Mouse (Mus musculus): ENCODE results near the gene Syn2. TPM values are rescaled to one million over a fixed set of nuclear protein-coding genes. Genes with fewer than 3 reads are reported as not detected.
"Not testable (repeated sequence)": the region's sequence is repeated elsewhere in the genome, so short reads cannot be mapped to it uniquely, and the experiment has no call there.

The Syn2 gene
- polyA plus RNA-seq, 1 experiment from 2014 or later: 18.3 TPM

DNA sequence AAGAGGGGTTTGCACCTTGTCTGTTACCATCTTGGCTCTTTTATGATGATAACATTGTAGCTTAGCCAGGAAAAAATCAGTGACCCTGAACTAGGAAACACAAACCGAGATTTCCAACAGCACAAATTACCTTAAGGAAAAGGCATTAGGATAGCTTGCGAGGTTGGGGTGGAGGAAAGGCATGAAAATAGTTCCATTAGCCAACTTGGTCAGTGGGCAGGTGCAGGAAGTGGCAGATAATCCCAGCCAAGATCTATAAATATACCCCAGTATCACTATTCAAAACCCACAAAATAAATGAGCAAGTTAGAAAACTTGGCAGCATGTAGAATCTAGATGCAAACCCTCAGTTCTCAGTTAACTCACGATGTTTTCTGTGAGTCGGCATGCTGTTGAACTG, 97.1 kb downstream of the Syn2 start:
- H3K27ac ChIP-seq: no peak overlapping the region
- H3K4me2 ChIP-seq: no peak overlapping the region
- H3K9ac ChIP-seq: no peak overlapping the region
- no peak for ATAC-seq
- no peak overlapping the region for H3K4me3 ChIP-seq
- no peaks in the 10 kb centered on the region for H3K36me3 ChIP-seq (ENCODE audit: poor library complexity, severe bottlenecking)
- no peaks in the 10 kb centered on the region for H3K9me3 ChIP-seq (replicated peaks)
- no peaks in the 10 kb centered on the region for H3K4me1 ChIP-seq
- no peaks in the 10 kb centered on the region for H3K27me3 ChIP-seq
- WGBS: 86% methylated on average over 4 of the region's 4 CpGs

DNA sequence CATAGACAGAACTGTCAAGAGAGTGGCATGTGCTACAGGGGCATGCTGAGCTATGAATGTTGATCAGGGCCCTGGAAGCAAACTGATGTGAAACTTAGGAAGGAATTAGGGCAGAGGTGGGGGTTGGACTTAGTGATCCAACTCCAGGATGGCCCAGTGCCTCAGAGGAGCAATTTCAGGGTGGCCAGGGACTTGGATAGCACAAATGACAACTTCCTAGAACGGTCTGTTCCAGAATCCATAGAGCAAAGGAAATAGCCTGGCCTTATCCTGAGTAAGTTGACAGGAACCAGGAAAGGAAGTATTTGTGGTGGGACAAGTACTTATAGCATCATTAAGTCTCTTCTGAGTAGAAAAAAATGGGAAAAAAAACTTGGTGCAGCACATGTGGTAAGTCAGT, 97.9 kb downstream of the Syn2 start:
- H3K27ac ChIP-seq: no peak overlapping the region
- no peaks in the 10 kb centered on the region for H3K9me3 ChIP-seq (replicated peaks)
- H3K4me3 ChIP-seq: no peak overlapping the region
- WGBS: 77% methylated on average over 1 of the region's 1 CpGs
- ATAC-seq: no peak
- no peak overlapping the region for H3K4me2 ChIP-seq
- no peaks in the 10 kb centered on the region for H3K4me1 ChIP-seq
- no peak overlapping the region for H3K9ac ChIP-seq
- H3K36me3 ChIP-seq (ENCODE audit: poor library complexity, severe bottlenecking): no peaks in the 10 kb centered on the region
- H3K27me3 ChIP-seq: no peaks in the 10 kb centered on the region

DNA sequence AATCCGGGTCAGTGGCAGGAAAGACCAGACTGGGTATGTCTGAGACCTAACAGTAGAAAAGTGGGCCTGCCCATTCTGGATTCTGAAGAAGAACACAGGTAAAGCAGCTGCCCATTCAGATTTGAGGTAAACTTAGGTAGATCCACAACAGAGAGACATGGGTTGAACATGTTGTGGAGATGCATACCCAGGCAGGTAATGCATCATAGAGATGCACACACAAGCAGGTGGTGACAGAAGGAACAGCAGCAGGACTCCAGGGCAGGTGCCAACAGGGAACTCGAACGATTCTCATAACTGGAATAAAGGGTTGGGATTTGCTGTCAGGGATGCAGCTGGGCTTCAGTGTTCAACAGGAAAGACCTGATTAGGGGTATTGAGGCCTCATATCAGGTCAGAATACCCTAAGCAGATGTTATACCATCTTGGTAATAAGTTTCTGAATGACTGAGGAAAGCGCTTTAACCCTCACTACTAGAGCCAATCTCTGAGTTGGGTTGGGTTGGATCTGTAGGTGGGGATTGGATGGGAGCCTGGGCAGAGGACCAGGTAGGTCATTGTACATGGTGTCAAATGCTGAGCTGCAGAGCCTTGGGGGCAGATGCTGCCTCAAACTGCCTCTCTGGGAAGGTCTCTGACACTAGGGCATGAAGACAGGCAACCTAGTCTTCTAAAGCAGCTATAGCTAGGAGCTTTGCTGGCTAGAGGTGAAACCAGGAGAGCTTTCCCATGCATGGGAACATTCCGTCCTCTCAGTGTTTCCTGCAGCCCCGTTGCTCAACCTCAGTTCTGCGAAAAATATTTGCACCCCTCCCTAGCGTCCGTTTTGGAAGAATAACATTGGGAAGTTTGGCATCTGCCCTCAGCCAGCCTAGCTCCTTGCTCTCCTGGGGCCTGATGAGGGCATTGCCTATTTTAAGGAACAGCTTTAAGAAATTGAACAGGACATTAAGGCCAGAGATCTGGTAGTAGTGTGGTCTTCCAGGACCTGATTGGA, 103.6 kb downstream of the Syn2 start:
- Histone ChIP-seq H3K4me2 (no peak overlapping the region), H3K4me1 (no peaks in the 10 kb centered on the region; the same call in 1 of the 2 replicates), H3K36me3 (ENCODE audit: poor library complexity, severe bottlenecking) (no peaks in the 10 kb centered on the region), H3K27me3 (no peaks in the 10 kb centered on the region), H3K9ac (no peak overlapping the region), H3K4me3 (no peak overlapping the region), H3K27ac (no peak overlapping the region), H3K9me3 (replicated peaks) (no peaks in the 10 kb centered on the region)
- no peak for ATAC-seq
- WGBS: 89% methylated on average over 9 of the region's 9 CpGs

DNA sequence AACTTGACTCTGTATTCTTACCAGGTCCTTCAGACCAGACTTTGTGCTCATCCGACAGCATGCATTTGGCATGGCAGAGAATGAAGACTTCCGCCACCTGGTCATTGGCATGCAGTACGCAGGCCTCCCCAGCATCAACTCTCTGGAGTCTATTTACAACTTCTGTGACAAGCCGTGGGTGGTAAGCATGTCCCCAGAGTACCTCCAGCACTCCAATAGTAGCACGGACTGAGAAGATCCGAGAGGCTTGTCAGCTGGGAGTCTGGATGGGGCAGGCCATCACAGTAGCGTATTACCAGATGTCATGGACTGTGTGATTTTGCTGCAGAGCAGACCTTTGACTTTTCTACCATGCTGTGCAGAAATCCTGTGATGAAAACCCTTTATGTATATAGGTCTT, 104.6 kb downstream of the Syn2 start:
- no peak for ATAC-seq
- Histone ChIP-seq H3K4me1 (no peaks in the 10 kb centered on the region; the same call in 1 of the 2 replicates), H3K36me3 (ENCODE audit: poor library complexity, severe bottlenecking) (no peaks in the 10 kb centered on the region), H3K9me3 (replicated peaks) (no peaks in the 10 kb centered on the region), H3K27ac (no peak overlapping the region), H3K4me2 (no peak overlapping the region), H3K9ac (no peak overlapping the region), H3K4me3 (no peak overlapping the region), H3K27me3 (no peaks in the 10 kb centered on the region)
- WGBS: 85% methylated on average over 7 of the region's 7 CpGs

DNA sequence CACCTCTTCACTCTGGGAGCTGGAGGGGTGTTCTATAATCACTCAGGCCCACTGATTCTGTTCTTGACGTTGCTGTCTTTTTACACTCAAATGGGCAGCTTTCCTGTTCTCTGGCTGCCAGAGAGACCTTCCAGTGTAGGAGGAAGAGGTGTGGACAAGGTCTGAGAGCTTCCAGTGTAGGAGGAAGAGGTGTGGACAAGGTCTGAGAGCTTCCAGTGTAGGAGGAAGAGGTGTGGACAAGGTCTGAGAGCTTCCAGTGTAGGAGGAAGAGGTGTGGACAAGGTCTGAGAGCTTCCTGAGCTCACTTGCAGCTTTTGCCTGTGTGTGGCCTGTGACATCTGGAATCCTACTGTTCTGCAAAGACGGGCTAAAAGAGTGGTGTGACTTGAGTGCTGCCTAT, 105.7 kb downstream of the Syn2 start:
- not testable (repeated sequence) for H3K9me3 ChIP-seq (replicated peaks); H3K4me3 ChIP-seq; H3K4me1 ChIP-seq; H3K9ac ChIP-seq; H3K27ac ChIP-seq; ATAC-seq; H3K27me3 ChIP-seq; H3K36me3 ChIP-seq (ENCODE audit: poor library complexity, severe bottlenecking); H3K4me2 ChIP-seq
- WGBS: 61% methylated on average over 2 of the region's 2 CpGs

GRCm38 (mm10) chr6:115241131-115241699, 106.5 kb downstream of the Syn2 start:
- Histone ChIP-seq H3K4me1 (no peaks in the 10 kb centered on the region; the same call in 1 of the 2 replicates), H3K9me3 (replicated peaks) (no peaks in the 10 kb centered on the region), H3K27me3 (no peaks in the 10 kb centered on the region), H3K4me3 (no peak overlapping the region), H3K4me2 (no peak overlapping the region), H3K9ac (no peak overlapping the region), H3K27ac (no peak overlapping the region), H3K36me3 (ENCODE audit: poor library complexity, severe bottlenecking) (0 out of 2 replicates have a peak, but pooled peaks cover 3% of the 10 kb centered on the region)
- 66% methylated on average over 3 of the region's 3 CpGs for WGBS
- ATAC-seq: no peak

GRCm38 (mm10) chr6:115241939-115242338, 107.2 kb downstream of the Syn2 start:
- no peak for ATAC-seq
- WGBS: 81% methylated on average over 3 of the region's 3 CpGs

GRCm38 (mm10) chr6:115244222-115244621, 109.5 kb downstream of the Syn2 start:
- H3K4me2 ChIP-seq: no peak overlapping the region
- 0 out of 2 replicates have a peak, but pooled peaks cover 5% of the 10 kb centered on the region for H3K36me3 ChIP-seq (ENCODE audit: poor library complexity, severe bottlenecking)
- H3K9me3 ChIP-seq (replicated peaks): no peaks in the 10 kb centered on the region
- no peak overlapping the region for H3K4me3 ChIP-seq
- 79% methylated on average over 2 of the region's 2 CpGs for WGBS
- no peaks in the 10 kb centered on the region; the same call in 1 of the 2 replicates for H3K4me1 ChIP-seq
- no peak overlapping the region for H3K27ac ChIP-seq
- no peak overlapping the region for H3K9ac ChIP-seq
- H3K27me3 ChIP-seq: no peaks in the 10 kb centered on the region
- ATAC-seq: no peak

More at GRCm38 (mm10) chr6:115241939-115242338, 107.2 kb downstream of the Syn2 start:
- Histone ChIP-seq H3K27ac (no peak overlapping the region), H3K9ac (no peak overlapping the region), H3K4me2 (no peak overlapping the region), H3K4me3 (no peak overlapping the region), H3K27me3 (no peaks in the 10 kb centered on the region), H3K36me3 (ENCODE audit: poor library complexity, severe bottlenecking) (0 out of 2 replicates have a peak, but pooled peaks cover 5% of the 10 kb centered on the region), H3K4me1 (no peaks in the 10 kb centered on the region; the same call in 1 of the 2 replicates), H3K9me3 (replicated peaks) (no peaks in the 10 kb centered on the region)

DNA sequence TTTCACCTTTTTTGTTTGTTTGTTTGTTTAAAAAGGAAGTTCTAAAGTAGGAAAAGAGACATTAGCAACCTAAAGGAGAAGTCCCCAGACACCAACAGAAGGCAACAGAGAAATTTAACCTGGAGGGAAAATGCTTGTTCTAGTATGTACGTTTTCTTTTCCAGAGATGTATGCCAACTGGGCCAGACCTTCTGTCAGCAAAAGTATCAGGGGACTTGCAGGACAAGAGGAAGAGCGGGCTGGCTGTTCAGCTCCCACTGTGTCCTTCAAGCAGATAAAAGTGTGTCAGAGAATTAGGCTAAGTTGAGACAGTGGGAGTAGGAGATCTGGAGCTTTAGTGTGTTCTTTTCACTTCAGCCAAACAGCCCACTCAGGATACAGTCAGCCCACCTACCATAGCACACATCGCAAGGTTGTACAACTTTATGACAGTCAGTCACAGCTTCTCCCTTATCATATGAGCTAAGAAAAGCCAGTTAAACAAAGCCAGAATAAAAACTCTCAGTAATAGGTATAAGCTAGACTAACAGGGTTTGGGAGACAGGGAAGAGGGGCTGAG, 110.9 kb downstream of the Syn2 start:
- ATAC-seq: no peak
- Histone ChIP-seq H3K27ac (no peak overlapping the region), H3K4me3 (no peak overlapping the region), H3K4me1 (no peaks in the 10 kb centered on the region; the same call in 1 of the 2 replicates), H3K4me2 (no peak overlapping the region), H3K9ac (no peak overlapping the region), H3K9me3 (replicated peaks) (no peaks in the 10 kb centered on the region), H3K27me3 (no peaks in the 10 kb centered on the region), H3K36me3 (ENCODE audit: poor library complexity, severe bottlenecking) (0 out of 2 replicates have a peak, but pooled peaks cover 5% of the 10 kb centered on the region)
- 97% methylated on average over 3 of the region's 3 CpGs for WGBS

DNA sequence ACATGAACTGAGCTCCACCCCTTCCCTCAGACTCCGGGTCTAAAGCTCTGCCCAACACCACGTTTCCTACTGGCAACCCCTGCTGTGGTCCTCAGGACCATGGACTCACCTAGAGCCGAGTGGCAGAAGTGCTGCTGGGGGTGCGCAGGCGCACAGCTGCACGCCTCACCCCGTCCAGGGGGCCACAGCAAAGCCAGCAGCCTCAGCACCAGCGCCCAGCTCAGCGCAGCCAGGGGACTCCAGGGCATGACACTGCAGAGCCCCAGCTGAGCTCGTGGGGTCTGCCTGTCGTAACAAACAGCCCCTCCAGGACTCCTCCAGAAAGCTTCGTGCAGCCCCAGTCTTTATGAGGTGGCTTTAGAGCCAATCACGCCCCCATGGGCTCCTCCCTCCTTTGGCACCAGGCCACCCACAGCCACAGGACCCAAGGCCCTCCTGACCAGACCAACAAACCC, 116.9 kb downstream of the Syn2 start:
- no peaks in the 10 kb centered on the region for H3K9me3 ChIP-seq (replicated peaks)
- no peaks in the 10 kb centered on the region for H3K36me3 ChIP-seq (ENCODE audit: poor library complexity, severe bottlenecking)
- 0 out of 2 replicates have a peak, but pooled peaks have one; percentile 36 for ATAC-seq
- no peak overlapping the region for H3K4me3 ChIP-seq
- WGBS: 7% methylated on average over 13 of the region's 13 CpGs
- no peaks in the 10 kb centered on the region for H3K27me3 ChIP-seq
- H3K27ac ChIP-seq: no peak overlapping the region
- H3K4me2 ChIP-seq: peak overlapping the region; percentile 44
- peak overlapping the region; percentile 50 for H3K9ac ChIP-seq
- peaks cover 14% of the 10 kb centered on the region for H3K4me1 ChIP-seq

GRCm38 (mm10) chr6:115252099-115252873, 117.6 kb downstream of the Syn2 start, which contains the start of gene Timp4:
TSS of gene Timp4 (minus strand) at chr6:115252205.
- Histone ChIP-seq H3K27ac (no peak within 1 kb of the TSS), H3K4me2 (peak within 1 kb of the TSS; percentile 44), H3K9ac (peak within 1 kb of the TSS; percentile 50), H3K4me1 (peaks cover 14% of the 10 kb centered on the region), H3K4me3 (no peak within 1 kb of the TSS), H3K36me3 (ENCODE audit: poor library complexity, severe bottlenecking) (no peaks in the 10 kb centered on the region), H3K27me3 (no peaks in the 10 kb centered on the region), H3K9me3 (replicated peaks) (no peaks in the 10 kb centered on the region)
- no peak for ATAC-seq
- WGBS: 17% methylated on average over 7 of the region's 10 CpGs
